Mouse (Mus musculus) limb, embryonic 14.5 days (tissue): ENCODE measurements around the gene Mtmr3. TPM values are rescaled to one million over a fixed set of nuclear protein-coding genes. Genes with fewer than 3 reads are reported as not detected.

ENCODE experiments used
- ATAC-seq: fragments of 200-750 bp; cut with Nextera tagmentation; 2 replicates; pipeline ENCODE4 v1.8.0; 2017; ENCODE audit warnings: low read depth, moderate number of reproducible peaks, moderate TSS enrichment; ENCODE audit not compliant: low FRiP score
- DNase-seq: peaks from one replicate; pipeline ENCODE4 v3.0.0-alpha.2; 2015; ENCODE audit warnings: low spot score
- H3K27ac ChIP-seq: fragments of 300-500 bp; sonication (generic); replicated peaks from 2 replicates; pipeline ENCODE4 v1.5.1; 2014; ENCODE audit warnings: low read depth, mild to moderate bottlenecking, low read length, moderate library complexity, mixed read lengths
- H3K27me3 ChIP-seq: fragments of 300-500 bp; sonication (generic); 2 replicates; pipeline ENCODE4 v1.6.1; 2014; ENCODE audit warnings: low read length, mixed read lengths; ENCODE audit not compliant: control insufficient read depth, insufficient read depth
- H3K36me3 ChIP-seq: fragments of 300-500 bp; sonication (generic); 2 replicates; pipeline ENCODE4 v1.6.1; 2014; ENCODE audit warnings: mild to moderate bottlenecking, low read length, moderate library complexity, mixed read lengths; ENCODE audit not compliant: control insufficient read depth, insufficient read depth
- H3K4me1 ChIP-seq: fragments of 300-500 bp; sonication (generic); 2 replicates; pipeline ENCODE4 v1.6.1; 2014; ENCODE audit warnings: antibody characterized with exemption, low read length, mixed read lengths; ENCODE audit not compliant: control insufficient read depth, insufficient read depth
- H3K4me2 ChIP-seq: fragments of 300-500 bp; sonication (generic); replicated peaks from 2 replicates; pipeline ENCODE4 v1.6.1; 2014; ENCODE audit warnings: low read depth, mild to moderate bottlenecking, low read length, moderate library complexity; ENCODE audit not compliant: severe bottlenecking
- H3K4me3 ChIP-seq: fragments of 300-500 bp; sonication (generic); replicated peaks from 2 replicates; pipeline ENCODE4 v1.5.1; 2014; ENCODE audit warnings: low read length
- H3K9ac ChIP-seq: fragments of 300-500 bp; sonication (generic); 2 replicates; pipeline ENCODE4 v1.6.1; 2014; ENCODE audit warnings: mild to moderate bottlenecking, low read depth, low read length, moderate library complexity; ENCODE audit not compliant: severe bottlenecking
- H3K9me3 ChIP-seq: fragments of 300-500 bp; sonication (generic); 2 replicates; pipeline ENCODE4 v1.6.1; 2016; ENCODE audit warnings: low read length; ENCODE audit not compliant: control insufficient read depth
- POLR2A ChIP-seq: fragments of 200-500 bp; IDR thresholded peaks from 2 replicates; pipeline ENCODE4 v1.8.0; 2012; ENCODE audit warnings: inconsistent platforms, mild to moderate bottlenecking, moderate library complexity, borderline replicate concordance; ENCODE audit not compliant: insufficient read depth, insufficient read length; ENCODE audit errors: extremely low read depth
- WGBS: fragments of 180-500 bp; shearing (Covaris S2); extraction: QIAGEN DNeasy Blood & Tissue Kit; methylation state at CpG from one replicate; pipeline ENCODE4 v1.1.7; 2014; 5-methylcytosine and 5-hydroxymethylcytosine counted together
- polyA plus RNA-seq, 2 experiments: library from polyadenylated mRNA; depleted of rRNA in 1 of 2; stranded (reverse) in 1 of 2; unstranded in 1 of 2; fragments of >200 nt; fragmentation: Nextera tagmentation in 1 of 2; extraction: Ambion mirVana in 1 of 2; gene quantifications; 2 replicates each; pipeline versions ENCODE4 v1.2.1 to v1.2.3; 2012 to 2014

Gene Mtmr3
- polyA plus RNA-seq, 2 experiments: 29.4 to 33.9 TPM

DNA sequence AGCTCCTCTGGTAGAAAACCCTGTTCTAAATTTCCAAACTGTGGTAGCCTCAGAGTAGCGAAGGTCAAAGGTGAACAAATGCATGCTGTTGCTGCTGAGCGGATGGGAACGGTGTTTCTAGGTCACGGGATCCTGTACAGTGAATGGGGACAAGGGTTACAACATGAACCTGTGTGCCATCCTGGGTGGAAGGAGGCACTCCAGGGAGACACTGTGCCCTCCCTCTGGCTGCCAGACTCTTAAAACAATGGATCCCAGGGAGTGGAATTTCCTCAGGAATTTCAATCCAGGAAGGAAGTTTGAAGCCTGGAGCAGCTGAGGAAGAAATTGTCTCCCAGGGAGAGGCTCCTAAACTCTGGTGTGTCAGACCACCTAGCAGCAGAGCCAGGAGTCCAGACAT lies 128.5 kb downstream of the Mtmr3 start:
- Histone ChIP-seq H3K4me3 (no peak overlapping the region), H3K36me3 (no peaks in the 10 kb centered on the region), H3K9me3 (no peaks in the 10 kb centered on the region), H3K27ac (no peak overlapping the region), H3K4me1 (no peaks in the 10 kb centered on the region), H3K4me2 (no peak overlapping the region), H3K9ac (no peak overlapping the region), H3K27me3 (no peaks in the 10 kb centered on the region)
- ATAC-seq (no peak), DNase-seq (no peak)
- WGBS: 76% methylated on average over 4 of the region's 4 CpGs
- no peak for TF ChIP-seq POLR2A

DNA sequence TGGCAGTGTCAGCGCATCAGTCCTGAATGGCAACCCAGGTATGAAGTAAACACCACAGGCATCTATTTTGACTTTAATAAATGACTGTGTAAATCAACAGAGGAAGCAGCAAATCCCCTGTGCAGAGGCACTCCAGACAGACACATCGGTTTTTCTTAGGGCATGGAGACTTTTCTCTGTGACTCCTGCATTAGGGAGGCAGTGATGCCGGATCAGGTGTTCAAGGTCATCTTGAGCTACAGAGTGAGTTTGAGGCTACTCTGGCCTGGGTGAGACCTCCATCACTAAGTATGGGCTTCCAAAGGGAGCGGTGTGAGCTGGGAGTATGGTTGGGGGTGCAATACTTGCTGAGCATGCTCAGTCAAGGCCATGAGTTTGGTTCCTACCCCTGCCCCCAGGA lies 130.0 kb downstream of the Mtmr3 start:
- H3K4me1 ChIP-seq: no peaks in the 10 kb centered on the region
- no peak for TF ChIP-seq POLR2A
- no peak overlapping the region for H3K27ac ChIP-seq
- no peak overlapping the region for H3K4me3 ChIP-seq
- no peaks in the 10 kb centered on the region for H3K9me3 ChIP-seq
- ATAC-seq (no peak), DNase-seq (no peak)
- H3K9ac ChIP-seq: no peak overlapping the region
- no peaks in the 10 kb centered on the region for H3K27me3 ChIP-seq
- 94% methylated on average over 4 of the region's 4 CpGs for WGBS
- H3K4me2 ChIP-seq: no peak overlapping the region
- H3K36me3 ChIP-seq: no peaks in the 10 kb centered on the region

DNA sequence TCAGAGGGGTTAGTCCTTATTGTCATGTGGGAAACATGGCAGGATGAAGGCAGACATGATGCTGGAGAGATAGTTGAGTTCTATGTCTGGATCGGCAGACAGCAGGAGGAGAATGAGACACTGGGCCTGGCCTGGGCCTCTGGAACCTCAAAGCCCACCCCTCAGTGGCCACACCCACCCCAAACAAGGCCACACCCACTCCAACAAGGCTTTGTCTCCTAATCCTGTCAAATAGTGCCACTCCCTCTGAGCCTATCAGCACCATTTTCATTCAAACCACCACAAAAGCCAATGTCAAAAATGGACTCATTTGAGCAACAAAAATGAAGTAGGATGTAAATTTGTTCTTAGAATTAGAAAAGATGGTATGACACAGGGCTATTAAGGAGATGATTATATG lies 130.5 kb downstream of the Mtmr3 start:
- H3K36me3 ChIP-seq: no peaks in the 10 kb centered on the region
- H3K27me3 ChIP-seq: no peaks in the 10 kb centered on the region
- H3K4me3 ChIP-seq: no peak overlapping the region
- no peaks in the 10 kb centered on the region for H3K9me3 ChIP-seq
- no peak overlapping the region for H3K27ac ChIP-seq
- no peaks in the 10 kb centered on the region for H3K4me1 ChIP-seq
- no peak overlapping the region for H3K9ac ChIP-seq
- ATAC-seq: no peak
- no peak for TF ChIP-seq POLR2A
- DNase-seq: no peak
- WGBS: 67% methylated on average over 1 of the region's 1 CpGs
- H3K4me2 ChIP-seq: no peak overlapping the region

DNA sequence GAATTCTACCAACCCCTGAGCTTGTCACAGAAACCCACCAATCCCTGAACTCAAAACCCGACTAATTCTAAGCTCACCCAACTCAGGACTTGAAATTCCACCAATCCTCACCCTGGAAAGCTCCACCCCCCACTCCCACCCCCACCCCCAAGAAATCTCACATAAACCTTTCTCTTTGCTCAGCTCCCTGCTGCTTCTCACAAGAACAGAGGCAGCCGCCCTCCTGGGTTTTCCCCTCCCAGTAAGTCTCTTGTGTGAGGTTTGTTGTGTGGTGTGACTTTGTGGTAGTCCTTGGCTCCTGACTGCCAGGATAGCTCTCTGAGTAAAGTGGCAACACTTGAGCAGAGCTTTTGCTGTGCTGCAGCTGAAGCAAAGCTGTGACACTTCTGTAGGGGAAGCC lies 131.8 kb downstream of the Mtmr3 start:
- Histone ChIP-seq H3K27me3 (no peaks in the 10 kb centered on the region), H3K9me3 (no peaks in the 10 kb centered on the region), H3K4me2 (no peak overlapping the region), H3K4me1 (no peaks in the 10 kb centered on the region), H3K36me3 (no peaks in the 10 kb centered on the region), H3K4me3 (no peak overlapping the region), H3K9ac (no peak overlapping the region), H3K27ac (no peak overlapping the region)
- 37% methylated on average over 2 of the region's 2 CpGs for WGBS
- DNase-seq: no peak
- TF ChIP-seq POLR2A: no peak
- ATAC-seq: no peak

DNA sequence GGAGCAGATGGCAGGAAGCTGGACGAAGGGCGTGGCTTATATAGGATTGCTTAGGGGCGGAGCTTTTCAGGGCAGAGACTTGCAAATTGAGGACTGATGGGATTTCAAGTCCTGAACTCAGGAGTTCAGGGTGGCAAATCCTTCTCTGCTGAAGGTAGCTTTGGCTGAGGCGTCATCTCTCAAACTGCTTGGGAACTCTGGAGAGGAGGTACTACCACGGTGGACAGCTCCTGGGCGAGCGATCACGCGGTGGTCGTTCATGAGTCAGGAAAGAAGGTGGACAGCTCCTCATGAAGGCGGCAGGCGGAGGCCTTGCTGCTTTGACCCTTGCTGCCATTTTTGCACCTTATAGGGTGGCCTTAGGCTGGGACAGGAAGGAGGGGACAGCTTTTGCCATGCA lies 133.5 kb downstream of the Mtmr3 start:
- Histone ChIP-seq H3K36me3 (no peaks in the 10 kb centered on the region), H3K4me2 (no peak overlapping the region), H3K9me3 (no peaks in the 10 kb centered on the region), H3K9ac (no peak overlapping the region), H3K4me1 (no peaks in the 10 kb centered on the region), H3K27me3 (no peaks in the 10 kb centered on the region), H3K4me3 (no peak overlapping the region), H3K27ac (no peak overlapping the region)
- ATAC-seq: no peak
- TF ChIP-seq POLR2A: no peak
- peak; percentile 59 for DNase-seq
- WGBS: 14% methylated on average over 12 of the region's 12 CpGs

DNA sequence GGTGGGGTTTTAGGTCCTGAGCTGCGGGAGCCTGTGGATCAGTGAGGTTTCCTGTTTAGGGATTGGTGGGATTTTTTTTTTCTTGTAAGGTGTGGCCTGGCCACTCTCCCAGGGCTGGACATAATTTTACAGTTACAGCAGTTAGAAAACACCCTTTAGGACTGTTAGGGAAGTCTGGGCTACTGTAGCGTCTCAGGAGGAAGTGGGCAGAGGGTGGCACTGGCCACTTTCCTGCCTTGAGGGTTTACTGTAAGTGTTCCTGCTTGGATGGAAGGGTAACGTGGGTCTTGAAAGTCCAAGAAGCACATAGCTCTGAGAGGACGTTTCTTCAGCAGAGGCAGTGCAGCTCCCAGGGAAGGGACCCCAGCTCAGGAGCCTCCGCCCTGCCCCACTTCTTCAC lies 134.0 kb downstream of the Mtmr3 start:
- Histone ChIP-seq H3K27me3 (no peaks in the 10 kb centered on the region), H3K4me3 (no peak overlapping the region), H3K4me2 (no peak overlapping the region), H3K9me3 (no peaks in the 10 kb centered on the region), H3K36me3 (no peaks in the 10 kb centered on the region), H3K4me1 (no peaks in the 10 kb centered on the region), H3K9ac (no peak overlapping the region), H3K27ac (no peak overlapping the region)
- ATAC-seq: no peak
- no peak for DNase-seq
- 53% methylated on average over 5 of the region's 5 CpGs for WGBS
- TF ChIP-seq POLR2A: no peak
